Mouse (Mus musculus): ENCODE data around the gene Slco4a1. TPM values are rescaled to one million over a fixed set of nuclear protein-coding genes. Genes with fewer than 3 reads are reported as not detected.

The Slco4a1 gene
- polyA plus RNA-seq, 1 experiment from 2014 or later = 0.78 TPM

DNA sequence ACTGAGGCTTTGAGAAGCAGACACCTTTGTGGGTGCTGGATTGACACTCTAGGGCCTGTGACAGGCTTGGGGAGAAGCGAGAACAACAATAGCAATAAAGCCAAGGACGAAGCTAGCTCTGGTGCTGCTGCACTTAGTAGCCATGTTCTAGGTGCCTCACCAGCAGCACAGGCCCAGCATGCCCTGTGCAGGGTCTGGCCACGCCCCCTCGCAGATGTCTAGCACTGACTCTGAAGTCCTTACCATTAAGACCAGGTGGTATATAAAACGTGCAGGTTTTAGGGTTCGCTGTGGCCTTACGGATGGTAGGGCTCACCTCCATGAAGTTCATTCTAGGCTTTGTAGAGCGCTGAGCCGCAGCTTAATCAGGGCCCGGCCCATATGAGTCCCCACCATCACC, 23.3 kb upstream of the Slco4a1 start:
- Histone ChIP-seq H3K27ac (no peak overlapping the region), H3K9ac (no peak overlapping the region), H3K4me3 (no peak overlapping the region), H3K36me3 (no peaks in the 10 kb centered on the region), H3K4me1 (peaks cover 28% of the 10 kb centered on the region), H3K4me2 (no peak overlapping the region), H3K27me3 (no peaks in the 10 kb centered on the region), H3K9me3 (no peaks in the 10 kb centered on the region)
- ATAC-seq (ENCODE audit: insufficient number of reproducible peaks, low FRiP score, low TSS enrichment, low read depth) = no peak
- 50% methylated on average over 10 of the region's 10 CpGs for WGBS

DNA sequence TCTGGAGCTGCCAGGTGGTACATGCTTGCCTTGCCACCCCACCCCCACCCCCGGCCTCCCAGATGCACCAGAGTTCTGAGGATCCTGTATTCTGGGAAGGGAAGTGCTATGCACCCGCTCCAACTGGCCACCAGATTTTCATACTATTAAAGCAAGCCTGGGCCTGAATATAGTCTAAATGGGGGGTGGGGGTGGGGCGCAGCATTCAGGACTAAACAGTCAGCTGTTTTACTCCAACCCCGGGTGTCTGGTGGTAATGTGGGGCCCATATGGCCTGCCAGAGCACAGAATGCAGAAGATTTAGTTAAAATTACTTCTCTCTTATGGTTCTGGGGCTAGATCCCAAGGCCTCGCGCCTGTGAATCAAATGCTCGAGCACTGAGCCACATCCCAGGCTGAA, 22.7 kb upstream of the Slco4a1 start:
- Histone ChIP-seq H3K27ac (no peak overlapping the region), H3K27me3 (no peaks in the 10 kb centered on the region), H3K9ac (no peak overlapping the region), H3K4me3 (no peak overlapping the region), H3K4me2 (no peak overlapping the region), H3K36me3 (no peaks in the 10 kb centered on the region), H3K9me3 (no peaks in the 10 kb centered on the region), H3K4me1 (peaks cover 28% of the 10 kb centered on the region)
- ATAC-seq (ENCODE audit: insufficient number of reproducible peaks, low FRiP score, low TSS enrichment, low read depth) = no peak
- WGBS = 33% methylated on average over 7 of the region's 7 CpGs

DNA sequence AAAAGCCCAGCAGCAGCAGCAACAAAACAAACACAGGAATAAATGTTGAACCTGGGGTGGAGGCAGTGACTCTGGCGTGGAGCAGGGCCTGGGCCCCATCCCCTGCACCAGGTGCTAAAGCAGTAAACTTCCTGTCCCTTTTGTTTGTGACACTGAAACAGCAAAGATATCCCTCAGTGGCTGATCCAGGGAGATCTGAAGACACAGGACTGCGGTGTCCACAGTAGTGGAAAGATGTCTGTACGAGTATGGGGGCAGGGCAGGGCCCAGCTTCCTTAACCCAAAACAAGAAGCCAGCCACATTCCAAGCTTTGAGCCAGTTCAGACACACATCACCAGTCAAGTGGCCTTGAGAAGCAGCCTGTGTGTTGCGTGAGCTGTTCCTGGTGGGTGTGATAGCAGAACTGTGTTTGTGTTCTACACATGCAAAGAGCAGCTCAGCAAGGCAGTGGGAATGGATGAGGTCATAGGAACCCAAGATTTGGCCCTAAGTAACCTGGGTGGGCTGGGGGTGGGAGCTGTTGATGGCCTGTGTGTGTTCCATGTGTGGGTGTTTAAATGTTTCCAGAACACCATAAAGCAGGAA, 20.6 kb upstream of the Slco4a1 start:
- Histone ChIP-seq H3K9me3 (no peaks in the 10 kb centered on the region), H3K4me3 (no peak overlapping the region), H3K4me1 (peaks cover 28% of the 10 kb centered on the region), H3K27ac (no peak overlapping the region), H3K9ac (no peak overlapping the region), H3K4me2 (no peak overlapping the region), H3K27me3 (no peaks in the 10 kb centered on the region), H3K36me3 (no peaks in the 10 kb centered on the region)
- ATAC-seq (ENCODE audit: insufficient number of reproducible peaks, low FRiP score, low TSS enrichment, low read depth) = no peak
- 53% methylated on average over 4 of the region's 4 CpGs for WGBS

DNA sequence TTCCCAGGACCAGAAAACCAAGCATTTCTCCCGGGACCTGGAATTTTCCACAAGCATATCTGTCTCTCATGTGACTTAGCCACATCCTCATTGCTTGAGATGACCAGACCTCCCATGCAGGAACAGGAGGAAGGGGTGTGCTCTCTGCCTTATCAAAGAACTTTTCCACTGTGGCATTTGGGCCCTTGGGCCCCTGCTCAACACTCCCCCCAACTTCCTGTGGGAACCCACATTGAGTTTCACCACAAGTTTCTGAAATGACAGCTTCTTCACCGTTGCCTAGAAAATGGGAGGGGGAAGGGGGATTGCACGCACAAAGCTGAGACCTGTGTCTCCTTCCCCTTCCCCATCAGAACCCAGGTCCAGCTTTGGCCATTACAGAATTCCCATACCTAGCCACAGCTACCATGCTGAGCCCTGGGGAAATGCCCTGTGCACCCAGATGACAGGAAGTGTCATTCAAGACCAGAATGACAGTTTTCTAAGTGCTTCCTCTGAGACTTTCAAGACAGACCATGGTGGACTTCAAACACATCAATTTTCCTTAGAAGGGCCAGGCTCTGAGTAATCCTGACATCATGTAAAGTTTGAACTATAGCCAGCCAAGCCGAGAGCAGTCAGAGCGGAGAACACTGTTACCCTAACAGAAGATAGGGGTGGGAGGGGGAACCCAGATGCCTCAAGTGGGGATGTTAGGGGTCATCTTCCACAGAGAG, 18.7 kb upstream of the Slco4a1 start:
- 63% methylated on average over 5 of the region's 5 CpGs for WGBS
- Histone ChIP-seq H3K36me3 (no peaks in the 10 kb centered on the region), H3K9me3 (no peaks in the 10 kb centered on the region), H3K4me1 (peaks cover 36% of the 10 kb centered on the region), H3K27ac (no peak overlapping the region), H3K4me3 (no peak overlapping the region), H3K4me2 (no peak overlapping the region), H3K9ac (no peak overlapping the region), H3K27me3 (no peaks in the 10 kb centered on the region)
- ATAC-seq (ENCODE audit: insufficient number of reproducible peaks, low FRiP score, low TSS enrichment, low read depth) = no peak

DNA sequence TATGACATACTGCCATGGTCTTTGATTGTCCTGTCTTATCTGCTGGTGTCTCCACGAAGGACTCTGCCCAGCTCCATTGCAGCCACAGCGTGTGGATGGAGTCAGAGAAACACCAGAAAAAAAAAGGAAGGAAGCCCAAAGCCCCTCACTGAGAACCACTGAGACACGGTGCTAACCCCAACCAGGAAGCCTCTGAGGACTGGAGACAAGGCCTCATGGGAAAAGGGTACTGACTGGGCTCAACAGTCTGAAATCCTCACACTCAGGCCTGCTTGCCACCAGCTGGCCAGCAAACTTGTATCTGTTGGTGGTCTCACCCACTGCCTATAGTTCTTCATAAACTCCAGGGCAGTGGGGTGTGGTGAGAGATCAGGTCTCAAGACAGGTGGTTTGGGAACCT, 16.3 kb upstream of the Slco4a1 start:
- no peak overlapping the region for H3K27ac ChIP-seq
- H3K9me3 ChIP-seq = no peaks in the 10 kb centered on the region
- peaks cover 19% of the 10 kb centered on the region for H3K4me1 ChIP-seq
- no peak overlapping the region for H3K4me2 ChIP-seq
- no peak for ATAC-seq (ENCODE audit: insufficient number of reproducible peaks, low FRiP score, low TSS enrichment, low read depth)
- no peak overlapping the region for H3K4me3 ChIP-seq
- WGBS = 74% methylated on average over 3 of the region's 3 CpGs
- no peak overlapping the region for H3K9ac ChIP-seq
- H3K27me3 ChIP-seq = no peaks in the 10 kb centered on the region
- H3K36me3 ChIP-seq = no peaks in the 10 kb centered on the region

DNA sequence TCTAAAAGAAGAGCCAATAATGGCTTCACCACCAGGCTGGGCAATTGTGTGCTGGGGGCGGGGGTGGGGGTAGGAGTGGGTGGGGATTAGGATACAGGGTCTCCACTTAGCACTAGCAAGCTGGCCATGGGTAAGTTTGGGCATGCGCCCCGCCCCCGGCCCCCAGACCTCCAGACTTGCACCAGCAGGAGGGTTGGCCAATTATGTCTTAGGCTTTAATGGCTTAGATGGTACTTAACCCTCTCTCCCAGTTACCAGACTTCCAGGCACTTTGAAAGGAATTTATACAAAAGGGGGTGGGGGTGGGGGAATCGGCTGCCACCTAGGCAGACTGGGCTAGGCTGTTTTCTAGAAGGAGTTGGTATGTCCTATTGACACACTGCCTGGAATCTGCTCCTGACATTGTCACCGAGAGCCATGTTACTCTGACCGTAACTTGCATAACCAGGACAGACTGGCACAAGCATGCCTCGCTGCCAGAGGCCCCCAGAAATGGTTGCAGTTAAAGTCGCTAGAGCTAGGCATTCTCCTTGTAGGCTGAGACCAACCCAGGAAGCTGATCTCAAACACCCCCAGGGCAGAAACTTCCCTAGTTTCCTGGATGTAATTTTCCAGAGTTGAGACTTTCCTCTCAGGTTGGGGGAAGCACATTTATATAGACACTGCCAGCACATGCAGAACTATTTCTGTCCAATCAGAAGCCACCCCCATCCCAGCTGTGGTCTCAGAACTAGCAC, 15.3 kb upstream of the Slco4a1 start:
- Histone ChIP-seq H3K4me1 (peaks cover 17% of the 10 kb centered on the region), H3K4me2 (no peak overlapping the region), H3K9ac (no peak overlapping the region), H3K27ac (no peak overlapping the region), H3K36me3 (no peaks in the 10 kb centered on the region), H3K9me3 (no peaks in the 10 kb centered on the region), H3K4me3 (no peak overlapping the region), H3K27me3 (no peaks in the 10 kb centered on the region)
- WGBS = 24% methylated on average over 9 of the region's 9 CpGs
- no peak for ATAC-seq (ENCODE audit: insufficient number of reproducible peaks, low FRiP score, low TSS enrichment, low read depth)

DNA sequence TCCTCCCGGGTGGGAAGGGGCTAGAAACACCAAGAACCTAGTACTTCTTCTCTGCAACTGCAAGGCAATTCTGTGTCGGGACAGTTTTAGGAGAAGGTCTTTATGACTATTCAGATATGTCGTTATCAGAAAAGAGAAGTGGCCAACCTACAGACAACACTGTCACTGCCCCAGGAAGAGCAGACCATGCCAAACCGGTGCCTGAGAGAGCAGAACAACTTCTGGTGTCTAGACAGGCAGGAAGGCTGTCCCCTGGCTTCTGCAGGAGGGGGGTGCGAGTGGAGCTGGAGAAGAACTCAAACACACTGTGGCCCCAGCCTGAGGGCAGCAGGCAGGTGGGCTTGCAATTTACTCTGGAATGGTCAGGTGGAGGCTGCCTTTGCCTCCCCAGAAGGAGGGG, 14.0 kb upstream of the Slco4a1 start:
- Histone ChIP-seq H3K4me1 (peaks cover 8% of the 10 kb centered on the region), H3K4me3 (no peak overlapping the region), H3K27me3 (no peaks in the 10 kb centered on the region), H3K9me3 (no peaks in the 10 kb centered on the region), H3K27ac (no peak overlapping the region), H3K9ac (no peak overlapping the region), H3K4me2 (no peak overlapping the region), H3K36me3 (no peaks in the 10 kb centered on the region)
- ATAC-seq (ENCODE audit: insufficient number of reproducible peaks, low FRiP score, low TSS enrichment, low read depth) = no peak
- WGBS = 67% methylated on average over 5 of the region's 5 CpGs

DNA sequence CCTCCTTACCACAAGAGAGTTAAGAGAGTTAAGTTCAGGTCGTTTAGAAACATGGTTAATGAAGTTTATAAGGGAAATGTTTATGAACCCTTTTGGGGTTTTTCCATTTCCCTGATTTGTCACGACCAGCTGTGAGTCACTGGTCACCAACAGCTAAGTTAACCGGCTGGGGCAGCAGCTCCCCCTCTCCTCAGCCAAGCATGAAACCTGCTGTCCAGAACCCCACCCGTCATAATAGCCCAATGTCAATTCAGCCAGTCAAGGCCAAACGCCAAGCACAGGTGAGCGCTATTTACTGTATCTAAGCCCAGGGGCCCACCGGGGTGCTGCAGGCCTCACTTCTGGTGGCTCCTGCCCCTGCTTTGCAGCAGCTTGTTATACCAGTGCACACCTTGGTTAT, 12.2 kb upstream of the Slco4a1 start:
- H3K4me1 ChIP-seq = peaks cover 8% of the 10 kb centered on the region
- no peak overlapping the region for H3K4me3 ChIP-seq
- ATAC-seq (ENCODE audit: insufficient number of reproducible peaks, low FRiP score, low TSS enrichment, low read depth) = no peak
- no peak overlapping the region for H3K4me2 ChIP-seq
- H3K36me3 ChIP-seq = no peaks in the 10 kb centered on the region
- no peak overlapping the region for H3K9ac ChIP-seq
- no peak overlapping the region for H3K27ac ChIP-seq
- H3K9me3 ChIP-seq = no peaks in the 10 kb centered on the region
- no peaks in the 10 kb centered on the region for H3K27me3 ChIP-seq
- WGBS = 43% methylated on average over 7 of the region's 7 CpGs

DNA sequence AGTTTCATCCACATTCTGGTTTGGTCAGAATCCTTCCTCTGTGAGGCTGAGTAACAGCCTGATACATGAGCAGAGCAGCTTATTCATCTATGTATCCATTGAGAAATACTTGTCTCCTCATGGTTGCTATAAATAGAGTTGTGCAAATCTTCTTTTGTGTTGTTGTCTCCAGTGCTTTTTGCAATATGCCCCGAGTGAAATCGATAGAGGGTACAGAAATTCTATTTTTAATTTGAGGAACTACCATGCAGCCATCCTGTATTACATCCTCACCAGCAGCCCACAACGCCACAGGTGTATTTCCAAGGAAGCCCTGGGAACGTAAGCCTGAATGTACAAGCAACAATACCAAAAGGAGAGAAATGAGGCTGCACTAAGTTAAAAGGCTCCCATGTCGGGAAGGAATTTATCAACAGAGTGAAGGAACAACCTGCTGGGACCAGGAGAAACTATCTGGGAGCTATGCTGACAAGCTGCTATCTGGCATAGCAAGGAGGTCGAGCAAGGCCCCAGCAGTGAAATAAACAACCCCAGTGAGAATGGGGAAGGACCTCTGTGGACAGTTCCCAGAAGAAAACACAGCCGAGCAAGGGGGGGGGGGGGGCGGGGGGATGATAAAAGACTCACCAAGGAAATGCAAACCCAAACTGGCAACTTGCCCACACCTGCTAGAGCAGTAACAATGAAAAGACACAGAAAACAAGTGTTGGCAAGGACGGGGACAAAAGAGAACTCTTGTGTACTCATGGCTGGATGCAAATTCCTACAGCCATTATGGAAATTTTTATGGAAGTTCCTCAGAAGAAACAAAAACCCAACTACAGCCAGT, 10.9 kb upstream of the Slco4a1 start:
- no peaks in the 10 kb centered on the region for H3K27me3 ChIP-seq
- no peak overlapping the region for H3K4me2 ChIP-seq
- no peaks in the 10 kb centered on the region for H3K9me3 ChIP-seq
- no peak for ATAC-seq (ENCODE audit: insufficient number of reproducible peaks, low FRiP score, low TSS enrichment, low read depth)
- peaks cover 8% of the 10 kb centered on the region for H3K4me1 ChIP-seq
- WGBS = 50% methylated on average over 8 of the region's 9 CpGs
- no peak overlapping the region for H3K9ac ChIP-seq
- no peak overlapping the region for H3K27ac ChIP-seq
- no peak overlapping the region for H3K4me3 ChIP-seq
- no peaks in the 10 kb centered on the region for H3K36me3 ChIP-seq

DNA sequence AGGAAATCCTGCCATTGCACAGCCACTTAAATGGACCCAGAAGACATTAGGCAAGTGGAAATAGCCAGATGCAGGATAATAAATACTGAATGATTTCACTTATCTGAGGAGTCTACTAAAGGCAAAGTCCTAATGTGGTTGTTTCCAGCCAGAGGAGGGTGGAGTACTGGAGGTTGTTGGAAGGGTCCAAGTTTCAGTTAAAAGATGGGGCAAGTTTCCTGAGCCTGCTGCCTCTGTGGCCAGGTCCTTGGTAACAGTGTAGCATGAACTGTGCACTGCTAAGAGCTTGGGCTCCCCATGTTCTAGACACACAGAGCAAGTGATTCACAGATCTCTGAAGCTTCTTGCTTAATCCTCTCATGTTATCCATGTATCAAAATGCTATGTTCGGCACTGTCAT, 10.1 kb upstream of the Slco4a1 start:
- Histone ChIP-seq H3K4me2 (no peak overlapping the region), H3K27me3 (no peaks in the 10 kb centered on the region), H3K9me3 (no peaks in the 10 kb centered on the region), H3K9ac (no peak overlapping the region), H3K4me3 (no peak overlapping the region), H3K36me3 (no peaks in the 10 kb centered on the region), H3K27ac (no peak overlapping the region), H3K4me1 (peaks cover 3% of the 10 kb centered on the region)
- 82% methylated on average over 1 of the region's 1 CpGs for WGBS
- no peak for ATAC-seq (ENCODE audit: insufficient number of reproducible peaks, low FRiP score, low TSS enrichment, low read depth)

DNA sequence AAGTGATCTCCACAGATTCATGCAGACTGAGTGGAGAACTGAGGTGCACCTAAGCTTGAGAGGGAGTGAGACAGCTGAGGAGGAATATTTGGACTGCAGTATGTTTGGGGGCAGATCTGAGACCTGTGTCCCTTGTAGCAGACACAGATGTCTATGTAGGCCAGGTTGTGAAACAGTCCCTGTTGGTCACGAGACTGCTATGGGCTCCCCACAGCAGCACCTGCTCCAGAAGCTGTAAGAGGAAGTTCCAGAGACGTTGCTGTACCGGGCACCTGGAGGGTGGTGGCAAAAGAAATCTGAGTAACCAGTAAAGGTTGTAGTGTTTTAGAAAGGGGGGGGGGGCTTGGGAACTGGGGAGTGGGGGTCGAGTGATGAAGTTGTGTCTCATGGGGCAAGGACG, 7.0 kb upstream of the Slco4a1 start:
- no peak overlapping the region for H3K4me3 ChIP-seq
- 48% methylated on average over 5 of the region's 5 CpGs for WGBS
- no peak for ATAC-seq (ENCODE audit: insufficient number of reproducible peaks, low FRiP score, low TSS enrichment, low read depth)
- no peak overlapping the region for H3K9ac ChIP-seq
- H3K27ac ChIP-seq = no peak overlapping the region
- no peaks in the 10 kb centered on the region for H3K4me1 ChIP-seq
- H3K27me3 ChIP-seq = no peaks in the 10 kb centered on the region
- H3K4me2 ChIP-seq = no peak overlapping the region
- no peaks in the 10 kb centered on the region for H3K36me3 ChIP-seq
- no peaks in the 10 kb centered on the region for H3K9me3 ChIP-seq

DNA sequence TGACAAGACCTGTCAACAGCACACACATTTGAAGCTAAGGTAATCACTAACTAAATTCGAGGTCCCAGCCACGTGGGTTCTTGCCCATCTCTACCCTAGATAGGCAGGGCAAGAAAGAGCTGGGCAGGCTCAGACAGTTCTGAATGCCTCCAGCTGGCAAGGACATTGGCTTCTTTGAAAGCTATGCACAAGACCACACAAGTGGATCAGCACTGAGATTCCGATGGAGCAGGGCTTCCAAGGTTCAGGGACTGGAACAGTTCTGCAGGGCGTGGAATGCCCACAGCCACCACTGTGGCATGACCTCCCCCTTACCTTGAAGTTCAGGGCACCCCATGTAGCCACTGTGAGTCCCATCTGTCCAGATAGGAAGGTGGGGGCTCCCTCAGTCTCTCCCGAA, 5.5 kb upstream of the Slco4a1 start:
- Histone ChIP-seq H3K4me3 (no peak overlapping the region), H3K36me3 (no peaks in the 10 kb centered on the region), H3K4me1 (peaks cover 2% of the 10 kb centered on the region; the same call in 1 of the 2 replicates), H3K27me3 (peaks cover 7% of the 10 kb centered on the region), H3K9me3 (no peaks in the 10 kb centered on the region), H3K27ac (no peak overlapping the region), H3K9ac (no peak overlapping the region), H3K4me2 (no peak overlapping the region)
- 68% methylated on average over 5 of the region's 5 CpGs for WGBS
- no peak for ATAC-seq (ENCODE audit: insufficient number of reproducible peaks, low FRiP score, low TSS enrichment, low read depth)
